Mouse (Mus musculus) mature B cell (primary cell): ENCODE measurements around the gene Ankfn1.

ENCODE experiments used
- in situ Hi-C: fragments of 300-500 bp; cut with MboI; formaldehyde crosslinking; loops from 2 replicates; pipeline ENCODE4 v1.14.3; 2019

Gene Ankfn1

GRCm38 (mm10) chr11:89676922-89677321, 100.5 kb downstream of the Ankfn1 start:
- in situ Hi-C loops, result no loop called here

GRCm38 (mm10) chr11:89673916-89674507, 103.4 kb downstream of the Ankfn1 start:
- in situ Hi-C loops, result no loop called here

GRCm38 (mm10) chr11:89672510-89673085, 104.9 kb downstream of the Ankfn1 start:
- in situ Hi-C loops, result no loop called here

GRCm38 (mm10) chr11:89665170-89665880, 112.1 kb downstream of the Ankfn1 start:
- in situ Hi-C loops, result no loop called here

GRCm38 (mm10) chr11:89659048-89659447, 118.4 kb downstream of the Ankfn1 start:
- in situ Hi-C loops, result no loop called here

GRCm38 (mm10) chr11:89656556-89656955, 120.9 kb downstream of the Ankfn1 start:
- in situ Hi-C loops, result no loop called here

- in situ Hi-C loops, result no loop called here
Measured at GRCm38 (mm10) chr11:89635740-89636139, 141.7 kb downstream of the Ankfn1 start.

- in situ Hi-C loops, result no loop called here
Measured at GRCm38 (mm10) chr11:89631315-89631714, 146.1 kb downstream of the Ankfn1 start.

GRCm38 (mm10) chr11:89628562-89628961, 148.9 kb downstream of the Ankfn1 start:
- in situ Hi-C loops, result no loop called here

- in situ Hi-C loops, result no loop called here
Measured at GRCm38 (mm10) chr11:89627232-89627631, 150.2 kb downstream of the Ankfn1 start.

GRCm38 (mm10) chr11:89623698-89624445, 153.6 kb downstream of the Ankfn1 start:
- in situ Hi-C loops, result no loop called here

- in situ Hi-C loops, result no loop called here
Measured at GRCm38 (mm10) chr11:89619955-89620354, 157.5 kb downstream of the Ankfn1 start.

- in situ Hi-C loops, result no loop called here
Measured at GRCm38 (mm10) chr11:89615806-89616205, 161.6 kb downstream of the Ankfn1 start.

GRCm38 (mm10) chr11:89611596-89611995, 165.9 kb downstream of the Ankfn1 start:
- in situ Hi-C loops, result no loop called here

- in situ Hi-C loops, result no loop called here
Measured at GRCm38 (mm10) chr11:89608071-89608470, 169.4 kb downstream of the Ankfn1 start.

- in situ Hi-C loops, result no loop called here
Measured at GRCm38 (mm10) chr11:89607270-89607669, 170.2 kb downstream of the Ankfn1 start.

GRCm38 (mm10) chr11:89606346-89606745, 171.1 kb downstream of the Ankfn1 start:
- in situ Hi-C loops, result no loop called here

- in situ Hi-C loops, result no loop called here
Measured at GRCm38 (mm10) chr11:89602966-89603365, 174.5 kb downstream of the Ankfn1 start.

- in situ Hi-C loops, result no loop called here
Measured at GRCm38 (mm10) chr11:89600921-89601515, 176.4 kb downstream of the Ankfn1 start.

GRCm38 (mm10) chr11:89590273-89590874, 187.1 kb downstream of the Ankfn1 start:
- in situ Hi-C loops, result no loop called here

- in situ Hi-C loops, result no loop called here
Measured at GRCm38 (mm10) chr11:89586341-89586740, 191.1 kb downstream of the Ankfn1 start.

- in situ Hi-C loops, result no loop called here
Measured at GRCm38 (mm10) chr11:89579826-89580225, 197.6 kb downstream of the Ankfn1 start.
